Mouse (Mus musculus) thymus, postnatal 36 days (tissue): ENCODE measurements around the gene Dcaf1.

Experiments
- DNase-seq, 2 experiments: peaks; one replicate each; pipeline ENCODE4 v3.0.0; 2022; ENCODE audit warnings: mixed read lengths in 2 of 2

The Dcaf1 gene

GRCm38 (mm10) chr9:106908715-106909114 lies 87.0 kb downstream of the Dcaf1 start:
- DNase-seq, result no peak

GRCm38 (mm10) chr9:106911624-106912023 lies 90.0 kb downstream of the Dcaf1 start:
- DNase-seq, result no peak

- no peak for DNase-seq
Observed at GRCm38 (mm10) chr9:106913759-106914158, 92.1 kb downstream of the Dcaf1 start.

GRCm38 (mm10) chr9:106914878-106915277 lies 93.2 kb downstream of the Dcaf1 start:
- DNase-seq, result no peak
